Mouse (Mus musculus): ENCODE measurements around the gene Atp6v0a4. TPM values are rescaled to one million over a fixed set of nuclear protein-coding genes. Genes with fewer than 3 reads are reported as not detected.
A peak's percentile ranks its signal among the peaks of the same experiment; 100 is the strongest.

The Atp6v0a4 gene
- polyA plus RNA-seq, 1 experiment: 0.18 TPM

DNA sequence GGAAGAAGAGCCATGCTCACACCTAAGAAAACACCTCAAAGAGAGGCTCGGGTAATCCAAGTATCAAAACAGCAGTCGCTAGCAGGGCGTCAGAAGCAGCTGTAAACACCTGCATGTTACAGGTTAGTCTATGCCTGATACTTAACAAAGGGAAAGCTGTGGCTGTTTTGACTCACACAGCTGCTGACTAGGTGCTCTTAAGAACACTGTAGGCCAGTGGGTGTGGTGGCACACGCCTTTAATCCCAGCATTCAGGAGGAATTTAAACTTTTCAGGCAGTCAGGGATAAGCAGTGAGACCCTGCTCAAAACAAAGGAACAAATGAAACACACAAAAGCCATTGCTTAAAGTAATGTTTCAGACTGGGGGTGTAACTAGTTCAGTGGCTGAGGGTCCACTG, 41.2 kb downstream of the Atp6v0a4 start:
- DNase-seq (ENCODE audit: extremely low spot score in 1 of 2, low spot score in 1 of 2): no peak

- DNase-seq (ENCODE audit: extremely low spot score in 1 of 2, low spot score in 1 of 2): no peak
Measured at GRCm38 (mm10) chr6:38081727-38082341, 42.6 kb downstream of the Atp6v0a4 start.

- peak in 1 of 2 experiments; percentile 8 for DNase-seq (ENCODE audit: extremely low spot score in 1 of 2, low spot score in 1 of 2)
Measured at GRCm38 (mm10) chr6:38080364-38080763, 44.0 kb downstream of the Atp6v0a4 start.

GRCm38 (mm10) chr6:38073592-38073991, 50.8 kb downstream of the Atp6v0a4 start:
- DNase-seq (ENCODE audit: extremely low spot score in 1 of 2, low spot score in 1 of 2): no peak

- no peak for DNase-seq (ENCODE audit: extremely low spot score in 1 of 2, low spot score in 1 of 2)
Measured at GRCm38 (mm10) chr6:38072137-38072796, 52.1 kb downstream of the Atp6v0a4 start.

- DNase-seq (ENCODE audit: extremely low spot score in 1 of 2, low spot score in 1 of 2): no peak
Measured at GRCm38 (mm10) chr6:38071256-38071655, 53.1 kb downstream of the Atp6v0a4 start.

GRCm38 (mm10) chr6:38066215-38066614, 58.2 kb downstream of the Atp6v0a4 start:
- DNase-seq (ENCODE audit: extremely low spot score in 1 of 2, low spot score in 1 of 2): peak; percentile 20 to 77

DNA sequence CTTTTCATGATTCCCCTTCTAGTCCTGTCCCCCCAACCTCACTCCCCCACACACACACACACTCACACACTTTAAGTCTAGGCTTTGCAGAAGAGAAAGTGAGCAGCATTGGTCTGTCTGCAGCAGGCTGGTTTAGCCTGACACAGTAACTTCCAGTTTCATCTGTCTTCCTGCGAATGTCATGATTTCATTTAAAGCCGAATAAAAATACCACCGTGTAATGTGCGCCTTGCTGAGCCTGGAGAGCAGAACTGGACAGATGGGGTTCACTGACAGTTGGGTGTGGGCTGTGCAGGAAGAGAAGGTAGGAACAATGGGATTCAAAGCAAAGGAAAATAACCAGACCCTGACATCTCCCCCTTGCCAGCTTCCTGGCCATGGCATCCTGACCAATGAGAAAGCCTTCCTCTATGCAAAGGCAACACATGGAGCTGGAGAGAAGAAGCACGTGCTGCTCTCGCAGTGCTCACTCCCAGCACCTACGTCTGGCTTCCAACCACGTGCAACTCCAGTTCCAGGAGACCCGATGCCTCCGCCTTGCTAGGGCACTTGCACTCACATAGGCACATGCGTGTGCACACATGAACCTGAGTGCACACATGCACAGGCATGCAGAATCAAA, 58.8 kb downstream of the Atp6v0a4 start:
- DNase-seq (ENCODE audit: extremely low spot score in 1 of 2, low spot score in 1 of 2): peak; percentile 15 to 62

- DNase-seq (ENCODE audit: extremely low spot score in 1 of 2, low spot score in 1 of 2): peak; percentile 36 to 79
Measured at GRCm38 (mm10) chr6:38065122-38065500, 59.3 kb downstream of the Atp6v0a4 start.

DNA sequence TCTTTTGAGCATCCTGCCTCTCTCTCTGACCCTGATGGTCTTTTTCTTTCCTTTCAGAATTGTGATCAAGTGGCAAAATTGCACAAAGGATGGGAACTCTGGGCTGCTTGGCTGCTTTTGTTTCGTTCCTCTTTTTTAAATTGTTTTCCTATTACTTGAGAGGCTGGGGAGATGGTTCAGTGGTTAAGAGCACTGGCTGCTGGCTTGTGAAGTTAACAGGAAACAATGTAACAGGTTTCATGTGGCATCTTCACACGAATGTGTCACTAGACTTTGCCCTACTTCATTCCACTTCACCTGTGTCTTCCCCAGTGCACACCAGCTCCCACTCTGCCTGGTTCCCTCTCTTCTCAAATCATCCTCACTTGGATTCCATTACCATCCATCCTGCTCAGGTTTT, 59.8 kb downstream of the Atp6v0a4 start:
- no peak for DNase-seq (ENCODE audit: extremely low spot score in 1 of 2, low spot score in 1 of 2)

DNA sequence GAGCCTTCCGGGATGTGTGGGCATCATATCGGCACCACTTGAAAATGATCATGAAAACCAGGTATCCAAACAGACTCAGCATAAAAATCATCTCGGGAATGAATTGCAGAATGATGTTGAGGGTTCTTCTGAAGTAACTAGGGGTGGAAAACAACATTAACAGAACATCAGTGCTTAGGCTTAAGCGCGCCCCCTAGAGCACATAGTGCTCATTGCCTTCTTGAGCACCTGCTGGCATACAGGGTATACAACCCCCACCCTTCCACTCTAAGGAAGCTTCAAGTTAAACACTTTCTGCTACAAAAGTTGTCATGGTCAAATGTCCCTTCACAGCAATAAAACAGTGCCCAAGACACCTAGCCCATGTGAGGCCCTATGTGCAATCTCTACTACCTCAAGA, 65.6 kb downstream of the Atp6v0a4 start:
- peak in 1 of 2 experiments; percentile 7 for DNase-seq (ENCODE audit: extremely low spot score in 1 of 2, low spot score in 1 of 2)

DNA sequence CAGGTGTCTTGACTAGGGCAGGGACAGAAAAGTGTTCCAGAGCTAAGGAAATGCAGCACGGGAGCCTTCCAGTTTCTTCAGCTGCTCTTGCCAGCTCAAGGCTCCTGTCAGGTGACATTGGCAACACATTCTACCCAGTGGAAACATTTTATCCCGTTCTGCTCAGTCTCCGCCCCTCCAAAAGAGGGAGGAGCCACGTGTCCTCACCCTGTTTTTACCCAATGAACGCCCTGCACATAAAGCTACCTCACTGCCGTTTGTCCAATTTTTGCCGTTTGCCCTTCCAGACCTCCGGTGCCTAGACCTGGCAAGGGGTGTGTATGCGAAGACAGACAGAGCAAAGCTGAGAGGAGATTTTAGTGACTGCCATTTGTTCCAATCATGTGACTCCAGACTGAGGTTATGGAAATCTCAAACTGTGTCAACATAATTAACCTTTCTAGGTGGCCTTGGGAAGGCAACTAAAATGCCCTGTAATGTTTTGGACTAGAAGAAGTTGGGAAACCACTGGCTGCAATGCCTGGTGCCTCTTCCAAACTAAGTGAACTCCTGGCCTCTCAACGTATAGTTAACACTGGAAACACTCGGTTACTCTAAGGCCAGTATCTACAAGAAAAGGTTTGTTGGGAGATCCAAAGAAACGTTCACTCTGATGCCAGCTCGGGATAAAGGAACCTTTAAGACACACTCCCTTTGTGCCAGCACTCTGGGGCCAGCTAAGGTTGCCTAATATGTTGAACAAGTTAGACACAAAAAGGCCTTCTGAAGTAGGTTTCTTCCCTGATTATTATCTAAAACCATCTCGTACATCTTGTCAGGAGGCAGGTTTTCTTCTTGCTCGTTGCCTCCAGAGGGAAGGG, 68.7 kb downstream of the Atp6v0a4 start:
- DNase-seq (ENCODE audit: extremely low spot score in 1 of 2, low spot score in 1 of 2): no peak

DNA sequence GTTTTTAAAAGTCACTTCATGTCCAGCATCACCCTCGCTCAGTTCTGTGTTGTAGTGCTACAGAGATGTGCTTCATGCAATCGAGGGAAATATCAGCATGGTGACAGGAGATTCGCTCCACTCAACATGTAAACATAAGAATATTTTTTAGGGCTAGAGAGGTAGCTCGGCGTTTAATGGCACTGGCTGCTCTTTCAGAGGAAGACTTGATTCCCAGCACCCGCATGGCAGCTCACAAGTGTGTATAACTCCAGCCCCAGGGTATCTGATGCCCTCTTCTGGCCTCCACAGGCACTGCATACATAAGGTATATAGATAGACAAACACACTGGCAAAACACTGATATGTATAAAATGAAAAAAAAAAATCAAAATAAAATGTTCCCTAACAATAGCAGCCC, 74.8 kb downstream of the Atp6v0a4 start:
- DNase-seq (ENCODE audit: extremely low spot score in 1 of 2, low spot score in 1 of 2): no peak

GRCm38 (mm10) chr6:38048800-38049561, 75.4 kb downstream of the Atp6v0a4 start:
- no peak for DNase-seq (ENCODE audit: extremely low spot score in 1 of 2, low spot score in 1 of 2)

DNA sequence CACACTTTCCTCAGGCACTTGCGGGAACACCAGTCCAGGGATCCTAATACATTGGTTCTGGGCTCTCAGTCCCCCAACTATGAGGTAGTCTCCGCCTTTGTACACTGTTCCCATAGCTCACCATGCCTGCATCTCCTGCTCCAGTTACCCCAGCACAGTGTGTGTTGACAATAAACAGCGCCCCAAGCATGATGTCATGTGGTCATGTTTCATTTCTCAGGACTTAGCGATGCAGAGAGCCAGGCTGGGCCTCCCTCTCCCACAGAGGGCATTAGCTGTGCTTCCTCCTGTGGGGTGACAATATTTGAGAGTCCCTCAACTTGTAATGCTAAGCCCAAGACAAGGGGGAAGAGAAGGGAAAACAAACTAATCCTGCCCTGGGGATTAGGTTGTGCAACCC, 76.4 kb downstream of the Atp6v0a4 start:
- no peak for DNase-seq (ENCODE audit: extremely low spot score in 1 of 2, low spot score in 1 of 2)

DNA sequence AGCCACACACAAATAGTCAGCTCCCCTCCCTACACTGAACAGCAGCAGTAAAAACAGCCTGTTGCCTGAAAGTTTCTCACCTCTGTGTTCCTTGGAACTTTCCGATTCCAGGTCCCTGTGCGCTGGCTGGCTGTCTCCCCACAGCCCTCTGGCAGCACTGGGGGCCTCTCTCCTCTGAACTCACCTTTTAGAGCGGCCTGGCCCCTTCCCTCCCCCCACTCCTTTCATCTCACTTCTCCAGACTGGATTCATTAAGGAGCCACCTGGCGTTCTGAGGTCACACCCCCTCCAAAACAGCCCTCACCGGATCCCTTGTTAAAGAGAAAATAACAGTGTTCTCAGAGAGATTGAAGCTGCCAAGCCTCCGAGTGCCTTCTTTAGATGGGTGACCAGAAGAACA, 77.5 kb downstream of the Atp6v0a4 start, which contains the start of gene Svopl:
TSS of gene Svopl (minus strand) at position 159 of the 400 bp plus-strand sequence.
- no peak for DNase-seq (ENCODE audit: extremely low spot score in 1 of 2, low spot score in 1 of 2)

- DNase-seq (ENCODE audit: extremely low spot score in 1 of 2, low spot score in 1 of 2): no peak
Measured at GRCm38 (mm10) chr6:38032801-38033566, 91.4 kb downstream of the Atp6v0a4 start.

- peak in 1 of 2 experiments; percentile 57 for DNase-seq (ENCODE audit: extremely low spot score in 1 of 2, low spot score in 1 of 2)
Measured at GRCm38 (mm10) chr6:38031924-38032540, 92.4 kb downstream of the Atp6v0a4 start.

DNA sequence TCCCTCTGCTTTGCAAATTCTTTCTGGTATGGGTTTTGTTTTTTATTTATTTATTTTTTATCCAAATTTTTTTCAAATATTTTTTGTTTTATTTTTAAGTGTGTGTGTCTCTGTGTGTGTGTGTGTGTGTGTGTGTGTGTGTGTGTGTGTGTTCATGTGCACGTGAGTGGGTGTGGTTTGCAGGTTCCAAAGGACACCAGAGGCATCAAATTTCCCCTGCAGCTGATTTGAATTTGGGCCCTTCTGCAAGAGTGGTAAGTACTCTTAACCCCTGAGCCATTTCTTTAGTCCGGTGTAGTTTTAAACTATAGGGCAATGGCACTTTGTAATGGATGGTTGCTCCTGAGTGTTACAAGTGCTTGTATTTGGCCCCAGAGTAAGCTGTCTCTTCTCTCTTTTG, 96.2 kb downstream of the Atp6v0a4 start:
- no peak for DNase-seq (ENCODE audit: extremely low spot score in 1 of 2, low spot score in 1 of 2)
